Mouse (Mus musculus) heart, adult 9 months (tissue): ENCODE measurements around the gene Gtf2f1.

Experiments used
- DNase-seq, 2 experiments: peaks; one replicate each; pipeline ENCODE4 v3.0.0; 2022; ENCODE audit warnings: low spot score in 2 of 2

The Gtf2f1 gene

DNA sequence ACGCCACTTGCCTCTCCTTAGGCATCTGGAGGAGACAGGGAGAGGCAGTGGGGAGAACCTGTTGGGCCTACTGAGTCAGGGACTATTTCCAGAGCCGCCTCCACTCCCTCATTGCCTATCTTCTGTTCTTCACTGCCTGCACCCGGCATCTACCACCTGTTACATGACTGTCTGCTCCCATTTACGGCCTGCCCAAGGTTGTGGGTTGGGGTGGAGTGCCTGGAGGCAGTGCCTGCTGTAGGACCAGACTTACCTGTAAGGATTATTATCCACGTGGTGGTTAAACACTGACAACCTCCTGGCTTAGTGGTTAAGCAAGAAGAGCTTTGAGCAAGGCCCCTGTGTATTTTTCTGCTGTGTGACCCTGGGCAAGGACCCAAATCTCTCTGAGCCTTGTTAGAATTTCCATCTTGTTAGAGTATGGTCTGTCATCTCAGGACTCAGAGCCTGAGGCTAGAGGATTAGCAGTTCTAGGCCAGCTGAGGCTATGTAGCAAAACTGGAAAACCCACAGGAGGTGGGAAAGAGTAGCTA, 36.3 kb downstream of the Gtf2f1 start:
- DNase-seq: no peak

DNA sequence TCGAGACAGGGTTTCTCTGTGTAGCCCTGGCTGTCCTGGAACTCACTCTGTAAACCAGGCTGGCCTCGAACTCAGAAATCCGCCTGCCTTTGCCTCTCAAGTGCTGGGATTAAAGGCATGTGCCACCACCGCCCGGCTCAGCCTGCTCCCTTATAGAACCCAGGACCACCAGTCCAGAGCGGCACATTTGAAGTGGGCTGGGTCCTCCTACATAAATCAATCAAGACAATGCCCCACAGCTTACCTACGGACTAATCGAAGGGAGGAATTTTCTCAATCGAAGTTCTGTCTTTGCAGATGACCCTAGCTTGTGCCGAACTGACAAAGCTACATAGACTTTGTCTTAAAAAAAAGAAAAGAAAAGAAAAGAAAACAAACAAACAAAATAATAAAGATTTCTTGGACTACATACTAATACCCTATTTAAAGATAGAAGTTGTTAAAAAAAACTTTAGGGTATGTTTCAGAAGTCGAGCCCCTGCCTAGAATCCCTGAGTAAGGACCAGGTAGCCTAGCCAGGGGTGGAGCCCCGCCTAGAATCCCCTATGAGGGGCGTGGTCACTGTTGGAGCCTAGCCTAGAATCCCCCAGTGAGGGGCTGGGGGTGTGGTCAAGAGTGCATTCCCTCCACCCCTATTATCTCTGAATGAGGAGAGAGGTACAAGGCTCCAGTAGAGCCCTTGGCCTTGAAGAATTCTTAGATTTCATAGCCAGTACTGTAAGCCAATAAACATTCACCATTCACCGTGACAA, 37.0 kb downstream of the Gtf2f1 start:
- DNase-seq: no peak

DNA sequence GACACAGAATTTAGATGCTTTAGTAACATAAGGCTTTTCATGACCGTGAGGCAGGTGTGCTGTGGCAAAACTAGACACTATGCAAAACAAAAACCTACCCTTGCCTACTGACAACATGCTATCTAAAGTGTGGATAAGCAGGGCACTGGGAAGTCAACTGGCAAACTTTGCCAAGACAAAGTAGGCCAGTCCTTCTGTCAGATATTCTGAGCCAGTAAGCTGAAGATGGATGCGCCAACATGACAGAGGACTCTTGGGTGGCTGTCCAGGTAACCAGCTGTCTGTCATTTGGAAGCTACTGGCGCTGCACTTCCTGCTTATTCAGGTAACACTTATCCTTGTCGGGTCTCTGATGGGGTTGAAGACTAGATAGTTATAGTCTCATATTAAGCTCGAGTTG, 41.0 kb downstream of the Gtf2f1 start:
- no peak for DNase-seq

DNA sequence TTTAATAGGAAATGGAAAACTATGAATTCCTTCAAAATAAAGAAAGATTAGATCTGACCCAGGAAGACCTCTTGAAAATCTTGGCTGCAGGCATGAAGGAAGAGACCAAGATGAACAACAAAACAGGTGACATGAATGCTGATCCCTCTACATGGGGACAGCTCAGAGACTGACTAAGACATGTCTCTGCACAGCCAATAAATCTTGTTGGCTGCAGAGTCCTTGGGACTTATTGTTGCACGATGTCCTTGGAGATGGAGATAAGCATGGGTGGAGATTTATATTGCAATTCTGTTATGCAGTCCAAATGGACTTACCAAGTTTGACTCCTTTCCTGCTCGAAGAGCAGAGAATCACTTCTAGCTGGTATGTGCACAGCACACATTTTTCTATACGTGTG, 41.8 kb downstream of the Gtf2f1 start:
- no peak for DNase-seq

DNA sequence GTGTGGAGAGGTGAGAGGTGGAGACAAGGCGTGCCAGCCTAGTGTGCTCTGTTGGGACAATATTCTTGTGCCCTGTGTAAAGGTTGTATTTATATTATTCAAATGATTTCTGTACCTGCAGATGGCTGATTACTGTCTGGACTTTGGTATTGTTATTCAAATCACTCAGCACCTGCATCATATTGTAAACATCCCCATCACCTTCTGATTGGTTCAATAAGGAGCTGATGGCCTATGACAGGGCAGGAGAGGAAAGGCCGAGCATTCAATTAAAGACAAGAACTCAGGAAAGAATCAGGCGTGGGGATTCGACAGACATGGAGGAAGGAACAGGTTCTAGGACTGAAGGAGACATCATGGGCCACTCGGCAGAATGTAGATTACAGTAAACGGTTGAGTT, 47.4 kb downstream of the Gtf2f1 start:
- no peak for DNase-seq

DNA sequence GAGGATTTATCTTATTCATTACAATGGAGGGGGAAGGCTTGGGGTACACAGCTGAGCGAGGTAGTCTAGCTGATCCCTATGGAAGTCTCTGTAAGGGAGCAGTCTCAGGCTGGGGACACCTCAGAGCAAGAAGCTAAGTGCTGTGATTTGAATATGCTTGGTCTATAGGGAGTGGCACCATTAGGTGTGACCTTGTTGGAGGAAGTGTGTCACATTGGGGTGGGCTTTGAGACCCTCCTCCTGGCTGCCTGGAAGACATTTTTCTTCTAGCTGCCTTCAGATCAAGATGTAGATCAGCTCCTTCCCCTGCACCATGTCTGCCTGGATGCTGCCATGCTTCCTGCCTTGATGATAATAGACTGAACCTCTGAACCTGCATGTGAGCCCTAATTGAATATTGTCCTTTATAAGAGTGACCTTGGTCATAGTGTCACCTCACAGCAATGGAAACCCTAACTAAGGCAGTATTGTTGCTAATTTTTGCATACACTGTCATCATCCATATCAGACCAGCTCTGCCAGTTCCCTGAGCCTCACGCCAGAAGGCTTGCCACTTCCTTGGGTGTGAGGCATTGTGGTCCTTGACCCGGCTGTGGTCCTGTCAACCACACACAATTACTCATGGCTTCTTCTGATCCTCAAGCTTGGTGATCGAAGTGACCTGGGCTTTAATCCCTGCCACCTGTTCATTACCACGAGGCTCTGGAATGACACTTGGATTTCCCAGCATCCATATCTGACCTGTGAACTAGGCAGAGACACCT, 48.3 kb downstream of the Gtf2f1 start:
- no peak for DNase-seq

DNA sequence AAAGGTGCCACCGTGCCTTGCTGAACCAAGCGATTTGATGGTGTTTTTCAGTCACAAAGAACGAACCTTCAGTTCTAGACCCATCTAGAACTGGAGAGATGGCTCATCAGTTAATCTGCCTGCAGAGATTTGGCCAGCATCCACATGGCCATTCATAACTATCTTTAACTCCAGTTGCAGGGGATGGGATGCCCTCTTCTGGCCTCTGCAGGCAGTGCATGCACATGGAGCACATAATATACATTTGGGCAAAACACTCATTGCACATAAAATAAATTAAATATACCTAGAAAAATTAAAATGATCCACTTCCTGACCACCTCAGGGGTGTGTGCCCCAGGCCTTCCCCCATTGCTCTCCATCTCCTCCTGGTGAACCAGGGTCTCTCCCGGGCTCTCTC, 49.2 kb downstream of the Gtf2f1 start:
- DNase-seq: no peak

DNA sequence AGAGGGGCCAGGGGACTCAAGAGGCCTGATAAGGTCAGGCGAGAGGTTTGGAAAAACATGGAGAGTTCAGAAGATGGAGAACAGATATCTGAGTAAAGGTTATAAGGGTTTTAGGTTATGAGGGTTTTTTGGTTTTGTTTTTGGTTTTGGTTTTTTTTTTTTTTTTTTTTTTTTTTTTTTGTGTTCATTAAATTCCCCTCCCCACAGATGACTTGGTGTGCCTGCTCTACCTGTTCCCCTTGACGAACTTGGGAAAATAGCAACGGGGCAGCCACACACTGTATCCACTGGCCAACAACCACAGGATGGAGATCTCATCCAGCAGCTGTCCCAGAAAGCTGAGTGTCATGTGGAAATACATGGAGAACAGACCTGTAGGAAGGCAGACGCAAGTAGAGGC, 52.4 kb downstream of the Gtf2f1 start:
- DNase-seq: no peak

DNA sequence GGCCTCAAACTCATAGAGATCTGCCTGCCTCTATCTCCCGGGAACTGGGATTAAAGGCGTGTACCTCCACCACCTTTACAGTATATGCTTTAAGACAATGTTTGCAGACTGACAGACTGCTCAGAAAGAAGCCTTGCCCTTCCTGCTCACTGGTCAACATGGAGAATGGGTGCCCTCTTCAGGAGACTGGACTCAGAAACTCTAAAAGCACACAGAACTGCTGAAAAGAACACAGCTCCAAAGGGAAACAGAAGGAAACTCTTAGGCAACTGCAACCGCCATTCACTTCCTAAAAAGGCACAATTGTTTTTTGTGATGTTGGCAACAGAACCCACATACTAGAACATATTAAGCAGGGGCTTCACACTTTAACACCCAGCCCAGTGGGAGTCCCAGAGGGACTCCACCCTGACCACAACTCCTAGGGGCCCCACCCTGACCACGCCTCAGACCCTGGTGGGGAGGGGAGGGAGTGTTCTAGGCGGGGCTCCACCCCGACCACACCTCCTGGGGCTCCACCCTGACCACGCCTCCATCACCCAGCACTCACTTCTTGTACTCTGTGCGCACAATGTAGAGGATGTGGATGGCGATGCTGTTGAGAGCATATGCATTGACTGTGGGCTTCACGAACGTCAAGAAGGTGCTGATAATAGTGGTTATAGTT, 53.2 kb downstream of the Gtf2f1 start:
- DNase-seq: no peak

DNA sequence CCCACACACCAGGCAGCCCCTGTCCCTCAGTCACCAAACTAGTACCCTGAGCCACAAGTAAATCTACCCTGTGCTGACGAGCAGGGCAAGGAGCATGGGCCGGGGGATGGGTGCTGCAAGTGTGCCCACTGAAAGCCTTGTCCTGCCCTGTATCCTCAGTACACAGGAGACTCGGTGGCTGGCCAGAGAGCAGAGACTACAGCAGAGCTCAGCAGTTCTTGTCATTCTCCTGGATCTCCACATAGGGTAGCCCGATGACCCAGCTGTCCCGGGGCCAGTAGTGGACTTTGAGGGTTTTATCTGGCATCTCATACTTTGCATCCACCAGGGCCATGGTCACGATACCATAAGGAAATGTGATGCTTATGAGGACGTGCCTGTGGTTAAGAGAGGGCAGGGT, 56.2 kb downstream of the Gtf2f1 start:
- no peak for DNase-seq
